Mouse (Mus musculus) forebrain, embryonic 13.5 days (tissue): Measurements from ENCODE around the gene Oasl1. TPM values are rescaled to one million over a fixed set of nuclear protein-coding genes. Genes with fewer than 3 reads are reported as not detected.

Source experiments
- ATAC-seq: fragments of 200-750 bp; cut with Nextera tagmentation; 2 replicates; pipeline ENCODE4 v1.8.0; 2017
- H3K27ac ChIP-seq: fragments of 300-500 bp; sonication (generic); 2 replicates; pipeline ENCODE4 v1.5.1; 2015; ENCODE audit warnings: inconsistent platforms, mild to moderate bottlenecking, moderate library complexity
- H3K27me3 ChIP-seq: fragments of 300-500 bp; sonication (generic); 2 replicates; pipeline ENCODE4 v1.6.1; 2015; ENCODE audit warnings: mild to moderate bottlenecking, inconsistent platforms
- H3K36me3 ChIP-seq: fragments of 300-500 bp; sonication (generic); 2 replicates; pipeline ENCODE4 v1.6.1; 2015; ENCODE audit warnings: mild to moderate bottlenecking, inconsistent platforms; ENCODE audit not compliant: poor library complexity, severe bottlenecking
- H3K4me1 ChIP-seq: fragments of 300-500 bp; sonication (generic); 2 replicates; pipeline ENCODE4 v1.6.1; 2015; ENCODE audit warnings: inconsistent platforms
- H3K4me2 ChIP-seq: fragments of 300-500 bp; sonication (generic); 2 replicates; pipeline ENCODE4 v1.6.1; 2015; ENCODE audit warnings: inconsistent platforms, mild to moderate bottlenecking, moderate library complexity
- H3K4me3 ChIP-seq: fragments of 300-500 bp; sonication (generic); 2 replicates; pipeline ENCODE4 v1.5.1; 2015; ENCODE audit warnings: mild to moderate bottlenecking, inconsistent platforms
- H3K9ac ChIP-seq: fragments of 300-500 bp; sonication (generic); 2 replicates; pipeline ENCODE4 v1.6.1; 2015; ENCODE audit warnings: mild to moderate bottlenecking, inconsistent platforms
- H3K9me3 ChIP-seq: fragments of 300-500 bp; sonication (generic); replicated peaks from 2 replicates; pipeline ENCODE4 v1.6.1; 2016; ENCODE audit warnings: inconsistent platforms
- WGBS: fragments of 180-500 bp; shearing (Covaris S2); methylation state at CpG from one replicate; pipeline ENCODE4 v1.1.7; 2015; 5-methylcytosine and 5-hydroxymethylcytosine counted together
- polyA plus RNA-seq: library from polyadenylated mRNA; unstranded; fragments of >200 nt; fragmentation: Nextera tagmentation; extraction: Ambion mirVana; gene quantifications from 2 replicates; pipeline ENCODE4 v1.2.1, GENCODE M21; 2015

The Oasl1 gene
- polyA plus RNA-seq, 1 experiment from 2014 or later, result 0.28 TPM

DNA sequence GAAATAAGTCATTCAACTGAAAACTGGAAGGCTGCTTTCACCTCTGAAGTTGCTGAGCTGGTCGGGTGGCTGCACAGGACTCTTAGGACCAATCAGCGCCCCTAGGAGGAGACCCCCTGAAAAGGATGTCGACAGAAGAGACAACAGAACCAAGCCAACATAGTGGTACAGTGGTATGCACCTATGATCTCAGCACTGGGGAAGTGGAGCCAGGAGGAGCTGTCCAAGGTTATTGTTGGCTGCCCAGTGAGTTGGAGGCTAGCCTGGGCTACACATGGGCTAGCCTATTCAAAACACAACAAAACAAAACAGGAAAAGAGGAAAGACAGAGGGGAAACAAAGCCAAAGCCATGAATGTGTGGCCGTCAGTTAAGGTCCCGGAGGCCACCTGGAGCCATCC lies 35.0 kb downstream of the Oasl1 start:
- Histone ChIP-seq H3K4me2 (no peak overlapping the region), H3K4me1 (peaks cover 6% of the 10 kb centered on the region), H3K4me3 (no peak overlapping the region), H3K9me3 (no peaks in the 10 kb centered on the region; the same call in 1 of the 2 replicates), H3K9ac (no peak overlapping the region), H3K36me3 (no peaks in the 10 kb centered on the region), H3K27me3 (no peaks in the 10 kb centered on the region), H3K27ac (no peak overlapping the region)
- no peak for ATAC-seq
- 80% methylated on average over 5 of the region's 5 CpGs for WGBS

DNA sequence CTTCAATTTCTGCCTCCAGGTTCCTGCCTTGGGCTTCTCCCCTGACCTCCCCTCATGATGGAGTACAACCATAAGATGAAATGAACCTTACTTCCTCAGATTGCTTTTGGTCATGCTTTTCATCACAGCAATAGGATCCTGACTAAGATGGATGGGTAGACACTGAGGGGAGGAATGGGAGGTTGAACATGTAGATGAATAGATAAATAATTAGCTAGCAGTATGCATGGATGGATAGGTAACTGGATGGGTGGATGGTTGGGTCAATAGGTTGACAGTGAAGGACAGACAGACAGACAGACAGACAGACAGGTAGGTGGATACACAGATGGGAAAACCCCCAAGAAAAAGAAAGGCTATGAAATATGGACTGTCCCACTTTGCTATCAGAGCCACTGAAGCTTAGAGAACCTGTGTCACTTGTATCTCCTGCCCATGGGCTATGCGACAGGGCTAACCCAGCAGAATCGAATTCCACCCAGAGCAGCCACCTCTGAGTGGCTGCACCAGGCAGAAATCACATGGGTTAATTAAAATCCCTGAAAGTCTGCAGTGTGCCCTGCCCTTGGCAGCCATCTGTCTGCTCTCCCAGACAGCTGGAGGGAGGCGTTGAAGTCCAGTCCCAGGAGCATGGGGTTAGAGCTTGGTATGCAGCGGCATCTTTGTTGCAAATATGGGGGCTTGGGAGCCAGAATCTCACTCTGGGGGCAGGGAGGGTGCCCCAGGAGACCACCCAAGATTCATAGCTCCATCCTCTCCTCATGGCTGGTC lies 38.7 kb downstream of the Oasl1 start:
- Histone ChIP-seq H3K4me2 (no peak overlapping the region), H3K9ac (no peak overlapping the region), H3K36me3 (no peaks in the 10 kb centered on the region), H3K4me1 (peaks cover 6% of the 10 kb centered on the region), H3K9me3 (no peaks in the 10 kb centered on the region; the same call in 1 of the 2 replicates), H3K27ac (no peak overlapping the region), H3K27me3 (no peaks in the 10 kb centered on the region), H3K4me3 (no peak overlapping the region)
- no peak for ATAC-seq
- WGBS, result 49% methylated on average over 4 of the region's 4 CpGs

- no peak for ATAC-seq
Observed at GRCm38 (mm10) chr5:114964315-114964966, 41.4 kb downstream of the Oasl1 start.

DNA sequence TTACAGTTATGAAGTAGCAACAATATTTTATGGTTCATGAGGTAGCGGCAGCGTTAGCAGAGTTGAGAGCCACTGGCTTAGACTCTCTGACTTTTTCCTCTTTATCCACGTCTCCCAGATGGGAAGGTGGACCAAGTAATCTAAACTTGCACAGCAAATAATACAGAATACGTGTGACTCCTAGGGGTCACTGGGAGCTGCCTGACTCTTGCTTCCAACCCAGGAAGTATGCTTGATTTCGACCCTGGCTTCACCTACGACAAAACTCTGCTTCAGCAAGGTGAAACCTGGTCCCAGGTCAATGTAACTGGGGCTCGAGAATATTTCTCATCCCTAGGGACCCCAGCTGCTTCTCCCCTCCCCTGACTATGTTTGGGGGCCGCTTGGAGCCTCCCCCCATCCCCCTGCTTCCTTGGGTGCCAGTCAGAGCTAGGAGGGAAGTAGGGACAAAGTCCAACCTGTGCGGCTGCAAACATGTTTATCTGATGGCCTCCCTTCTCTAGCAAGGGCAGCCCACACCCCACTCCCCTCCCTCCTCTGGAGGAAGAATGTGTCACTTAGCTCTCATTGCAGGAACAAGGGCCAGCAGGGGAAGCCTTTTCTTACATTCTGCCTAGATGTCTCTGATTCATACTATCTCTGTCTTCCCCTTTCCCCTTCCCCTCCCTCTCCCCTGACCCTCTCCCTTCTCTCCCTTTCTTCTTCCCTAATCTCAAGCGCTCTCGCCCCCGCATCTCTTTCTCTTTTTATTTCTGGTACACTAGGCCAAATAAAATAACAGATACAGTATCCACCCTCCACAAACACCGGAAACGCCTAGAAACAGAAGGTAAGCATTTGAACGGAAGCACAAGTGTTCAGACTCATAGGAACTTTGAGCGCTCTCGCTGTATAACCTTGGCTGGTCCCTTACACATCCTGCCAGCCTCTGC lies 42.2 kb downstream of the Oasl1 start:
- WGBS, result 69% methylated on average over 17 of the region's 17 CpGs

More at GRCm38 (mm10) chr5:114964315-114964966, 41.4 kb downstream of the Oasl1 start:
- 76% methylated on average over 7 of the region's 7 CpGs for WGBS
- peaks cover 7% of the 10 kb centered on the region for H3K4me1 ChIP-seq
- no peaks in the 10 kb centered on the region for H3K27me3 ChIP-seq
- H3K4me2 ChIP-seq, result no peak overlapping the region
- no peak overlapping the region for H3K27ac ChIP-seq
- no peak overlapping the region for H3K9ac ChIP-seq
- no peaks in the 10 kb centered on the region for H3K9me3 ChIP-seq
- no peaks in the 10 kb centered on the region for H3K36me3 ChIP-seq
- no peak overlapping the region for H3K4me3 ChIP-seq

DNA sequence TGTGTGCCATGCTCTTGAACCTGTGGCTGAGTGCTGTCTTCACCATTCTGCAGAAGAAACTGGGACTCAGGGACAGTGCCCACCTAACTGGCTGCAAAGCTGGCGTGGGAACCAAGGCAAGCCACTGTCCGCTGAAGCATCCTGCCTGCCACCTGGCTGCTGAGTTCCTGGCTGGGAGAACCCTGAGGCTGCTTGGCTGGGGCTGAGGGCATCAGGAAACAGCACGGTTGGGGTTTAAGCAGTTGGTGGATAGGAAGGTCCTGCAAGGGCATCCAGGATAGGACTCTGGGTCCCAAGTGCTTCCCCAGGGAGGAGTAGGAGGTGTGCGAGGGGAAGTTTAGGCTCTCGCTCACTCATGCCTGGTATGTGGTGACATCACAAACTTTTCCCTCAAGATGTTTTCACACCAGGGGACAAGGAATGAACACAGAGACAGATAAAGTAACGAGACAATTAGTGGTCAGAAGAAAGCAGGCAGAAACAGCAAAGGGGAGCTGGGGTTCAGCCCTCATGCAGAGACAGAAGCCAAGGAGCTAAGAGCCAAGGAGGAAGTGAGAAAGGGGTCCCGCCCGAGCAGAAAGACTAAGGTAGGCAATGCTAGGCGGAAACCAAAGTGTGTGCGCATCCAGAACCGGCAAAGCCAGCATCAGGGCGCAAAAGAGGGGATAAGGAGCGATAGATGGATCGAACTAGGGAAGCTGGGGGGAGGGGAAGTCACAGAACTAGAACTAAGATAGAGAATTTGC lies 44.7 kb downstream of the Oasl1 start:
- H3K4me1 ChIP-seq, result 0 out of 2 replicates have a peak, but pooled peaks cover 5% of the 10 kb centered on the region
- no peaks in the 10 kb centered on the region for H3K36me3 ChIP-seq
- WGBS, result 40% methylated on average over 14 of the region's 14 CpGs
- no peak overlapping the region for H3K9ac ChIP-seq
- no peak for ATAC-seq
- no peaks in the 10 kb centered on the region for H3K27me3 ChIP-seq
- no peaks in the 10 kb centered on the region for H3K9me3 ChIP-seq
- no peak overlapping the region for H3K4me2 ChIP-seq
- no peak overlapping the region for H3K4me3 ChIP-seq
- no peak overlapping the region for H3K27ac ChIP-seq

More for the DNA sequence above, 42.2 kb downstream of the Oasl1 start:
- Histone ChIP-seq H3K4me2 (no peak overlapping the region), H3K9me3 (no peaks in the 10 kb centered on the region), H3K4me1 (peaks cover 11% of the 10 kb centered on the region), H3K4me3 (no peak overlapping the region), H3K27ac (no peak overlapping the region), H3K27me3 (no peaks in the 10 kb centered on the region), H3K9ac (no peak overlapping the region), H3K36me3 (no peaks in the 10 kb centered on the region)
- no peak for ATAC-seq

DNA sequence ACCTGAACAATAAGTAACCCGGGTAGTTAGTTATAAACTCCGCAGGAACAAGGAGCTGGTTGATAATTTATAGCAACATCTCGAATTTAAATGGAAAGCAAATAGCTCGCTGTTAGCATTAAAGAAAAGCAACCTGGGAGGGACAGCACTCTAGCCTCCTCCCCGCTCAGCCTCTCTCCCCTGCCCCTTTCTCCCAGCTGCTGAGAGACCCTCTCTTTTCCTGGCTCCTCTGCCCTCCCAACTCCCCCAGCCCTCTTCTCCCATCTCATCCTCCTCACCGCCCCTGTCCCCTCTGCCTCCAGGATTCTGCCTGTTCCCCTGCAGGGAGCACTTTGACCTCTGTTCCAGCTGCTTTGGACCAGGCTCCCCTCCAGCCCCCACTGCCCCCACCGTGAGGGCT lies 45.6 kb downstream of the Oasl1 start:
- H3K4me3 ChIP-seq, result no peak overlapping the region
- H3K36me3 ChIP-seq, result no peaks in the 10 kb centered on the region
- H3K9ac ChIP-seq, result no peak overlapping the region
- no peaks in the 10 kb centered on the region for H3K27me3 ChIP-seq
- no peaks in the 10 kb centered on the region for H3K9me3 ChIP-seq
- 17% methylated on average over 7 of the region's 7 CpGs for WGBS
- no peak overlapping the region for H3K4me2 ChIP-seq
- H3K27ac ChIP-seq, result no peak overlapping the region
- no peak for ATAC-seq
- H3K4me1 ChIP-seq, result 0 out of 2 replicates have a peak, but pooled peaks cover 5% of the 10 kb centered on the region

GRCm38 (mm10) chr5:114969064-114969463 lies 46.0 kb downstream of the Oasl1 start:
- no peaks in the 10 kb centered on the region for H3K36me3 ChIP-seq
- H3K4me1 ChIP-seq, result 0 out of 2 replicates have a peak, but pooled peaks cover 5% of the 10 kb centered on the region
- WGBS, result 14% methylated on average over 4 of the region's 4 CpGs
- no peak overlapping the region for H3K27ac ChIP-seq
- H3K4me3 ChIP-seq, result no peak overlapping the region
- H3K4me2 ChIP-seq, result no peak overlapping the region
- H3K9ac ChIP-seq, result no peak overlapping the region
- no peak for ATAC-seq
- no peaks in the 10 kb centered on the region for H3K27me3 ChIP-seq
- H3K9me3 ChIP-seq, result no peaks in the 10 kb centered on the region

DNA sequence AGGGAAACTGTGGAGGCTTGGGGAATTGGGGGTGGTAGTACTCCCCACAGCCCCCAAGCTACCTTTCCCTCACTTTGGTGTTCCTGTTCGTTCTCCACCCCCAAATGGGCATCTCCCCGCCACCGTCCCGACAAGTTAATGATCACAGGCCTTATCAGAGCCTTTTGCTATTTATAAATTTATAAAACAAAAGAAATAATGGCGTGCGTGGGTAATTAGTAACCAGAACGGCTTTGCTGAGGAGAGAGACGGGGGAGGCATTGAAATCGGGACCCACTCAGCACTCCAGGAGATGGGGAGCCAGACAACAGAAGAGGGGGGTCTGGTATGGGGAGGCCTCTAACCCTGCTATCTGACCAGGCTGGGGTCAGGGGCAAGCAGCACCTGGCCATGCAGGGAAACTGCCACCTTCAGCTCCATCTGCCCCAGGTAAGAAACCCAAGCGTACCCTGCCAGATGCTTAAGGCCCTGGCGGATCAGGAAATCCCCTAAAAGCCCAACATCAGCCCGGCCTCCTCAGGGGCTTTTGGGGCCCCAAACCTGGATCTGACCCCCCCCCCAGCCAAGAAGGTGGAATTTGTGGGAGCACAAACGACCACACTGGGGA lies 46.7 kb downstream of the Oasl1 start:
- no peak for ATAC-seq
- H3K4me1 ChIP-seq, result 0 out of 2 replicates have a peak, but pooled peaks cover 5% of the 10 kb centered on the region
- 44% methylated on average over 13 of the region's 13 CpGs for WGBS
- H3K36me3 ChIP-seq, result no peaks in the 10 kb centered on the region
- H3K4me2 ChIP-seq, result no peak overlapping the region
- no peak overlapping the region for H3K27ac ChIP-seq
- H3K4me3 ChIP-seq, result no peak overlapping the region
- no peaks in the 10 kb centered on the region for H3K27me3 ChIP-seq
- H3K9me3 ChIP-seq, result no peaks in the 10 kb centered on the region
- no peak overlapping the region for H3K9ac ChIP-seq

DNA sequence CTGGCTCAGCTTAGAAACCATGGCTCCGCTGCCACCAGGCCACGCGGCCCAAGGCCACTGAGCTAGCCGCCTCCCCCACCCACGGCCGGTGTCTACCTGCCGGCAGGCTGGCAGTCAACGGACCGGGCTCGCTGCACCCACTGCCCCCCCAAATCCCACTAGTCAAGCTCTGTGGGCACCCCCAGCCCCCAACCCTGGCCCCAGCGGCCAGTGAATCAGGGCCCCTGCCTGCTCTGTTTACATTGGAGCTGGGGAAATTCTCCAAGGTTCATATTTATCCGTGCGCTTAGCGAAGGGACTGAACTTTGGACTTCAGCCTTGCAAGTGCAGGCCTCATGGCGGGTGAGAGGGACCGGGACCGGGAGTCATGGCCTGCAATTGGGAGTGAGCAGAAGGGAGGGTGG lies 47.8 kb downstream of the Oasl1 start, which contains the start of gene Hnf1a:
Gene Hnf1a, minus strand, starts transcription at position 271 of the 404 bp plus-strand sequence.
- WGBS, result 86% methylated on average over 17 of the region's 17 CpGs
- no peaks in the 10 kb centered on the region for H3K9me3 ChIP-seq
- no peak for ATAC-seq

GRCm38 (mm10) chr5:114972201-114972600 lies 49.2 kb downstream of the Oasl1 start:
- H3K36me3 ChIP-seq, result no peaks in the 10 kb centered on the region

More for the DNA sequence above, 47.8 kb downstream of the Oasl1 start, which contains the start of gene Hnf1a:
- 0 out of 2 replicates have a peak, but pooled peaks cover 5% of the 10 kb centered on the region for H3K4me1 ChIP-seq
- no peak within 1 kb of the TSS for H3K27ac ChIP-seq
- H3K27me3 ChIP-seq, result no peaks in the 10 kb centered on the region
- no peak within 1 kb of the TSS for H3K4me3 ChIP-seq
- no peaks in the 10 kb centered on the region for H3K36me3 ChIP-seq
- no peak within 1 kb of the TSS for H3K4me2 ChIP-seq
- H3K9ac ChIP-seq, result no peak within 1 kb of the TSS

GRCm38 (mm10) chr5:114973131-114973530 lies 50.1 kb downstream of the Oasl1 start:
- no peaks in the 10 kb centered on the region for H3K9me3 ChIP-seq
- H3K4me3 ChIP-seq, result no peak overlapping the region
- H3K36me3 ChIP-seq, result no peaks in the 10 kb centered on the region
- H3K27ac ChIP-seq, result no peak overlapping the region
- H3K4me2 ChIP-seq, result no peak overlapping the region
- no peak for ATAC-seq
- 78% methylated on average over 8 of the region's 8 CpGs for WGBS
- H3K4me1 ChIP-seq, result 0 out of 2 replicates have a peak, but pooled peaks cover 5% of the 10 kb centered on the region
- no peaks in the 10 kb centered on the region for H3K27me3 ChIP-seq
- H3K9ac ChIP-seq, result no peak overlapping the region

More at GRCm38 (mm10) chr5:114972201-114972600, 49.2 kb downstream of the Oasl1 start:
- no peak overlapping the region for H3K27ac ChIP-seq
- H3K4me1 ChIP-seq, result 0 out of 2 replicates have a peak, but pooled peaks cover 5% of the 10 kb centered on the region
- ATAC-seq, result no peak
- 85% methylated on average over 9 of the region's 9 CpGs for WGBS
- no peak overlapping the region for H3K4me2 ChIP-seq
- H3K27me3 ChIP-seq, result no peaks in the 10 kb centered on the region
- no peak overlapping the region for H3K4me3 ChIP-seq
- H3K9ac ChIP-seq, result no peak overlapping the region
- no peaks in the 10 kb centered on the region for H3K9me3 ChIP-seq
